Mouse (Mus musculus) c-Kit-positive CD71-positive TER-119-negative erythroid progenitor cells, embryonic 14.5 days (primary cell): Measurements from ENCODE around the gene Theg.

Source experiments
- DNase-seq: peaks from one replicate; pipeline ENCODE4 v3.0.0-alpha.2; 2013; ENCODE audit warnings: low read depth

Theg gene

DNA sequence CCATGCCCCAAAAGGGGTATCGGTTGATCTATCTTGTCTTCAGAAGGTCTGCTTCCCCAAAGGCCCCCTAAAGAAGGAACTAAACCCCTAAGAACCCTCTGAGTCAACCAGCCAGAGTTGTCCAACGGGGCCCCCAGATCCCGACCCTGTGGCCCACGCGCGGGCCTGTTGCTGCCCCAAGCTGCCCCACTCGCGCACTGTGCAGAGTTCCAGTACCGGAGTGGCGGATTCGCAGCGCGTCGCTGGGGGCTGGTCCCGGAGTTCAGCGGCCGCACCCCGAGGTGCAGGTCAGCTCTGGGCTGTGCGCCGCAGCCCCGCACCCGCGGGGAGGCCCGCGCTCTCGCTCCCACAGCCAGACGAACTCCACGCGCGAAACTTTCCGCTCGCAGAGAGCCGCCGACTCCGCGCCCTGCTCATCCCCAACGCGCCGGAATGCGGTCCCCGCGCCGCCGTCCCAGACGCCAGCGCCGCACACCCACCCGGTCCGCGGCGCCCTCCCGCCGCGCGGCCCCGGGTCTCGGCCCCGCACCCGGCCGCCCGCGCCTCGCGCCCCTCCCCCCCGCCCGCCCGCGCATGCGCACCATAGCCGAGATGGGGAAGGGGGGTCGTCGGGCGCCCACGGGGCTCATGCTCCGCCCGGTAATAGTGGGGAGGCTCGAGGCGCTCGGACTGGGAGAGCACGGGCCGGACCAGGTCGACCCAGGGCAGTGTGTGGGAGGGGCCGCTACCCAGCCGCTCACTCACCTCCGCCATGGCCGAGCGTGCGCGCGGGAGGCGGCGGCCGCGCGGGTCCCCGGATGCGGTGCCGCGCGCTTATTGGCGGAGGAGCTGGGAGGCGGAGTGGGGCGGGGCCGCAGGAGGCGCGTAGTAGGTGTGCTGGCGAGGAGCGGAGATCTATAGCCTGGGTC lies 32.5 kb downstream of the Theg start, which contains the start of gene Mier2:
Gene Mier2 (minus strand): TSS at position 870 of the 908 bp plus-strand sequence.
- peak; percentile 34 for DNase-seq

DNA sequence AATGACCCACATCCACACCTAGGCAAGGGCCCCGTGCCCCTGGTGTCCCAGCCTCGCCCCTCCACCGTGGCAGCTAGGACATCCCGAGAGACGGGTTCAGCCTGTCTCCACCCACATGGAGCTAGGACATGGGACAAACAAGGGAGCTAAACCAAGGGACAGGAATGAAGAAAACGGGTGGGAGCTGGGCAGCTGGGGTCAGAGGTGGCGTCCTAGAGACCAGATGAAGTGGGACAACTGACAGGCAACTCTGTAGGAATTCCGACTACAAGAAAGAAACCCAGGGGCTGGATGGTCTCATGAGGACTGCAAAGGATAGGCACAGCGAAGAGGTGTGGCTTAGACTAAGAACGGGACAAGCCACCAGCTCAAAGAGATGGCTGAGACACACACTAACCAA lies 33.4 kb downstream of the Theg start:
- DNase-seq, result no peak

GRCm38 (mm10) chr10:79553176-79553575 lies 34.0 kb downstream of the Theg start:
- no peak for DNase-seq

- DNase-seq, result no peak
These were observed 34.6 kb downstream of the Theg start for GRCm38 (mm10) chr10:79552531-79552930.

DNA sequence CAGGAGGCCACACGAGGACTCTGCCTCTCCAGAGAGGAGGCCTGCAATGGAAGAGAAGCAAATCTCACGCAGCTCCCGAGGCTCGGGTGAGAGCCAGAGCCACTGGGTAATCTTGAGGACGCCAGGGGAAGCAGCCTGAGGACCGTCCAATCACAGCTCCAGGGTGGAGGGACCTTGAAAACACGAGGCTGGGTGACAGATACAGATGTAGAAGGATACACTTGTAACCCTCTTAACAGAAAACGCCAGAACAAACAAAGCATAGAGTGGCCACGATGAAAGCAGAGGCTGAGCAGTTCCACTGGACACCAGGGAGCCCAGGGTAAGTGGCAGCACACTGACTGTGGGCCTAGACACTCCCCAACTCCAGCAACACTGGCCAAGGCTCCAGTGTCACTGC lies 36.8 kb downstream of the Theg start:
- no peak for DNase-seq

DNA sequence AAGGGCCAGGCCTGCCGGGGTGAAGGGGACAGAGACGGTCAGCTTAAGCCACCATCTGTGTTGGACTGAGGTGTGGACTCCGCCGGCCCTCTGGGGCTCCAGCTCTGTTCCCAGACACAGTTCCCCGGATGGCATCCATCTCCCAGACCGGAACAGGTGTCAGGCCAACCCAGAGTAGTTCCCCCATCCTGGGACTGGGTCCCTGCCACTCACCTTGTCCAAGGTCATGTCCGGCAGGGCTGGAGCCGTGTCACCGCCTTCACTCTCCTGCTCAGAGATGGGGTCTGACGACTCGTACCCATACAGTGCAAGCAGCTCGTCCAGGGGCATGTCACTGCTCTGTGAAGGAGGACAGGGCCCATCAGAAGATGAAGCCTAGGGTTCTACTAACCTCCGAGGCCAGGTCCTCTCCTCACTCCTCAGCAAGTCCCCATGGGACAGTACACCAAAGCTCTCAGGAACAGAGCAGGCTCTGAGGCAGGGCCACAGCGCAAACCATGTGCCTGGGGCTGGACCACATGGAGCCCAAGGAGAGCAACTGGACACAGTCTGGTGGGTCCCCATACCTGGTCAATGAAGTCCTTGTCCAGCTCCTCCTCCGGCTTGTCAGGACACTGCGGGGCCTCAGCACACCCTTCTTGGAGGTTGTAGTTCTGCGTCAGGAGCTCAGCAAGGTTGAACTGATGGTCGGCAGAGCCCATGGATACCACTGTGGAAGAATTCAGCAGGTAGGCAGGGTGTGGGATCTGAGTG lies 38.0 kb downstream of the Theg start:
- no peak for DNase-seq

- no peak for DNase-seq
These were observed 38.6 kb downstream of the Theg start for GRCm38 (mm10) chr10:79548546-79548945.

DNA sequence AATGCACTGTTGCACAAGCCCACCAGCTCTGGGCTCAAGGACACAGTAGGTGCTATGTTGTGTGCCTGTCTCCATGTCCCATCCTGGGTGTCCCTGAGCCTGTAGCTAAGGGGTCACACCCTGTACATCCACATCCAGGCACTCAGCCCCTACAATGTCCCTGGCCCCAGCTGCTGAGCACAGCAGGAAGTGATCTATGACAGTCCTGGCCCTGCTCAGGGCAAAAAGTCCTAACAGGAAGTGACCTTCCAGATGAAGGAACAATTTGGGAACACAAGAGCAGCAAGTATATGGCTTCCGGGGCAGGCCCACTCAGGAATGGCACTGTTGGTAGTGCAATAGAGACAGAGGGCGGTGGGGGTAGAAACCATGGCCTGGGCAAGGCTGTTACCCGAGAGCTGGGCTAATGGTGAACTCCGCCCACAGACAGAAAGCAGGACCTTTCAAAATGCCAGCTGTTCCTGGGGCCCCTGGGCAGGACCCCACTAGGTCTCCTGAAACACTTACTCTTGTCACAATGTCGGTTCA lies 39.9 kb downstream of the Theg start:
- DNase-seq, result no peak

DNA sequence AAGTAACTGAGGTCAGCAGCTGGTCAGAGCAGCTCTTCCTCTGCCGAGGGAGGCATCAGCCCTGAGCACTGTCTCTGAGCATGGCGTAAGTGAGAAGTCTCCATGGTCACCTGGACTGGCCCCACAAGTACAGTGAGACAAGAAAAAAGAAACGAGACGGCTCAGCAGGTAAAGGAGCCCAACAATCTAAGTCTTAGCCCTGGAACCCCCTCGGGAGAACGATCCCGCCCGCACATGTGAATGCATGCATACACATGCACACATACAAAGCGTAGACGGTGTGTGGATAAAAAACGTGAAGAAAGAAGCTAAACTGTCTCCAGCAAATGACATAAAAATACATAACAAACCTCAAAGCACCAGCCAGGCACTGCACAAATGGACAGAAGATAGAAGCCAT lies 40.6 kb downstream of the Theg start:
- DNase-seq, result no peak

DNA sequence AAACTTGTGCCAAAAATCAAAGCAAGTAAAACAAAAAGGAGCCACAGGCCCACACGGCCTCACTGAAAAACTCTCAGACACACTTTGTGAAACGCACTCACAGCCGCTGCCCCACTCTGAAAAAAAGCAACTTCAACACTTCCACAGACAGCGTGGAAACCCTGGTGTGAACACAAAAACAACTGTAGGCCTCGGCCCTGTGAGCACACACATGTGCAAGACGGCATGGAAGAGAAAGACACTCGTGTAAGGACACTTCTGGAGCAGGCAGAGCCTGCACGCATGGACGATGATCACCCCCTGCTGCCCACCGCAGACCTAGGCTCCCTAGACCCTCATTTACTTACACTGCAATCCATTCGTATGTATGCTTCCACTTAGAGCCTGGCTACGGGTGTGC lies 41.2 kb downstream of the Theg start:
- DNase-seq, result no peak

- no peak for DNase-seq
These were observed 42.5 kb downstream of the Theg start for GRCm38 (mm10) chr10:79544631-79545030.

DNA sequence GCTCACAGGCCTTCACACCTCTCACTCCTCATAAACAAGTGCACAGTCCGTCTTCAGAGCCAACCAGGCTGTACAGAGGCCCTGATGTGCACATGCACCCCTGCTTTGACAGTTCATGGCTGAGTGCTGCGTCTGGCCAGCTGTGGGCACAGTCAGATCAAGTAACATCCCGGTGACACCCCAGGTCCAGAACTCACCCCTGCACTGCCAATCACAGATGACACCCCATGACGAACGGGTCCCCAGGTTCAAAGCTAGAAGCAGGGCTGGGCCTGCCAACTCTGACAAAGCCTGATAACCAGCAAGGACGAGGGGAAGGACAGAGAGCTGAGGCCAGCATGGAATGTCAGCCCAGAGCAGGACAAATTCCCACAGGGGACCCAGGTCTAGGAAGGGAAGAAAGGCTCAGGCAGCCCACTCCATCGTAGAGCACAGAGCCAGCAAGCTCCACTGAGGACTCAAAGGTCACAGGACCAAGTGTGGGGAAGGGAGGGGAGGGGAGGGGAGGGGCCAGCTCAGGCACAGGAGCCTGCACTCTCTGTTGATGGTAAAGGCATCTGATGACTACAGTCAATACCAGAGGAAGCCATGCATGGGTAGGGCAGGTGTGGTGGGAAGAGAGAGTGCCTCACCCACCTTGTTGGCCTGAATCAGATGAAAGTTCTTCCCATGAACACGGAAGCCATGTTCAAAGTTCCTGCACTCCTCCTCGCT lies 43.1 kb downstream of the Theg start:
- DNase-seq, result no peak

DNA sequence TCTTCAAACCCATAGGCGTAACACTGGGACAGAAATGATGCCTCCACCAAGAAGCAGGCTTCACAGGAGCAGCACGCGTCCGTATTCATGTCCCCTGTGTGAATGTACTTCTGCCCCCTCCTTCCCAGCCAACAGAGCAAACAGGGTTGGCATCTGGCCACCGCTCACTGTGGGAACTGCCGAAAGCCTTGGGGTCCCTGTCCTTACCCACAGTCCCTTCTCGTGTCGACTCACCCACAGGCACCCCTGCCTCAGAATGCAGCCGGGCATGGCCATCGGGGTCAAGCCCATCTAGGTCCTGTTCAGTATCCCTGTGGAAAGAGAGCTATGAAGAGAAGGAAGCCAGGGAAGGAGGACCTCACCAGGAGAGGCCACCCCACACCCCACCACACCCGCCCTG lies 45.0 kb downstream of the Theg start:
- DNase-seq, result no peak

DNA sequence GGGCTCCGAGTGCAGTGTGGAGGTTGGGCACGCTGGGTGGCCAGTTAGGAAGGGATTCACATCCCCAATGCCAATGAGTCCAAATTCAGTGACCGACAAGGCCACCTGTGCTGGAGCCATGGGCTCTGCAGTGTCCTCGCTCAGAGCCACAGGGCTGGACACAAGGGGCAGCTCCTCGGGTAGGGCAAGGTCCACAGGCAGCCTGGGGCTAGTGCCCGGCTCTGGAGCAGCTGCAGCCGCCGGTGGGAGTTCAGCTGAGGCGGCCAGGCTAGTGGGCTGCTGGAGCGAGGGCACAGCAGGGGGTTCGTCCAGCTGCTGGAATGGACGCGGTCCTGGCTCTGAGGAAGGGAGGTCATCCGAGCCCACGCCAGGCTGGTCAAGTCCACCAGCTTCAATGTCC lies 45.6 kb downstream of the Theg start:
- no peak for DNase-seq

- no peak for DNase-seq
These were observed 46.4 kb downstream of the Theg start for GRCm38 (mm10) chr10:79540746-79541145.

GRCm38 (mm10) chr10:79539701-79540495 lies 47.2 kb downstream of the Theg start:
- no peak for DNase-seq

- no peak for DNase-seq
These were observed 48.3 kb downstream of the Theg start for GRCm38 (mm10) chr10:79538873-79539272.

DNA sequence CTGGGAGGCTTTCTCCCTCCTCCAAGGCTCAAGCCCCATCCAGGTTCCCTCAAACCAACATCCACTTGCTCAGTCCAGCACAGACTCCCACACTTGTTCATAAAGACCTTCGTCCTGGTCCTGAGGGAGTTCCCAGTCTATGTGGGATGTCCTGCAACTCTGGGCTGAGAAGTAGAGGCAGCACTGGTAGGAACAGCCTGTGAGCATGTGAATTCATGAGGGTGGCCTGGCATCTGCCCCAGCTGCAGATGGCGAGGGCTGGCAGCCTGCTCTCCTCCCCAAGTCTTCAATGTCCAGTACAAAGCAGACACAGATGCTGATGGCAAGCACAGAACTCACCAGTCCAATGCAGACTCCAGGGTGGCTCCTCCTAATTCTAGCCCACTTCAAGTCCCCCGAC lies 48.8 kb downstream of the Theg start:
- DNase-seq, result no peak

DNA sequence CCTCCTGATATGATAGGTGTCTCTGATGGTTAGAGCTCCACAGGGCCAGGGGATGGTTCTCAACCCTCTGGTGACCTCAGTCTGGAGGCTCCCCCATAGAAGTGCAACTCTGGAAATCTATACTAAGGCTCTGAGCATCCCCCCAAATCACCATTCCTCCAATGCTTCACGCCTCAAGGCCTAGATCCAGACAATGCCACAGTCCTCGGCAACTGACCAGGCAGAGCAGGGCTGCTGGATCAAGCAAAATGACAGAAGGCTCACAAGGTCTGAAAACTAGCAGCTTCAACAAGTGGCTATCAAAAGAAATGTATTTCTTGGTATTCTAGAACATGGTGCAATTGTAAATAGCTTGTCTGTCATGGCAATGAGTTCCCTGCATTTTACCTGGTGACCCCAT lies 49.4 kb downstream of the Theg start:
- no peak for DNase-seq

DNA sequence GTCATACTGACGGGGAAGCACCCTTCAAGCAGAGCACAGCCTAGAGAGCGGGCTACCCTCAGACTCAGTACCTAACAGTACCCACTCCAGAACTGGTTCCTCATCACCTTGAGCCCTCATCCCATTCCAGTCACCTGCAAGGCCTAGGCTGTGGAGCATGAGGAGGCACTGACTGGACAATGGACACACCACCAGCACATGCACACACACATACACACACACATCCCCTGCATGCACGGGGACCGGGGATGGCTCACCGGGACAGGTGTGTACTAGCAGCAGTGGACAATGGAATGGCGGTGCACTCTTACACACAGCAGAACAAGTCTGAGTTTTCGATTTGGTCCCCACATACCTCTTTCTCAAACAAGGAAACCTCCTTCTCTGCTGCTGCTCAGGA lies 49.9 kb downstream of the Theg start:
- no peak for DNase-seq

DNA sequence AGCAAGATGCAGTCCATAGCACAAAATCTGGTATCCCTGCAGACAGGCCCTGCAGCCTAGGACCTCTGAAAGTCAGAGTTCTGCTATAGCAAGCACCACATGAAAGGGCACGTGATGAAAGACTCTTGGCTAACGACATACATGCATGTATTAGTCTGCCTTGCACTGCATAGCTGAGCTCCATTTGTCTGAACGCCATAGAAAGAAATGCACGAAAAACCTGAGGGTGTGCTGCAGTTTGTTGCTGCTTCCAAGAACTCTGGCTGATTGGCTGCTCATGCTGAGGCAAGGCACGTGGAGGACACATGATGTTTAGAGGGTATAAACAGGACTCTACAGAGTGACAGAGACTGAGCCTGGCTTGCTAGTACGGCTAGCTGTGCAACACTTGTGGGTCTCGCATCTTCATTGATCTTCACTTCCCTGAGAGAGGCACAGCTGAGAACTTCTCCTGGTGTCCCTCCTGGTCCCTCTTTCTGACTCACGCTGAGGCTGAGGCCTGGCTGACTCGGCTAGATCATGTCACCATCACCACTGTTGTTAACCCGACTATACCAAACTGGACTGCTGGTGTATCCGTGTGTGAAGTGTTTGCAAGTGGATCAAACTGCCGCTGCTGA lies 50.6 kb downstream of the Theg start:
- no peak for DNase-seq
